Mouse (Mus musculus) kidney, adult 11 months (tissue): ENCODE data around the gene H2al1n.
"Not testable (repeated sequence)": the region's sequence is repeated elsewhere in the genome, so short reads cannot be mapped to it uniquely, and the experiment has no call there.

Experiments
- DNase-seq: peaks from one replicate; pipeline ENCODE4 v3.0.0; 2022

H2al1n gene

DNA sequence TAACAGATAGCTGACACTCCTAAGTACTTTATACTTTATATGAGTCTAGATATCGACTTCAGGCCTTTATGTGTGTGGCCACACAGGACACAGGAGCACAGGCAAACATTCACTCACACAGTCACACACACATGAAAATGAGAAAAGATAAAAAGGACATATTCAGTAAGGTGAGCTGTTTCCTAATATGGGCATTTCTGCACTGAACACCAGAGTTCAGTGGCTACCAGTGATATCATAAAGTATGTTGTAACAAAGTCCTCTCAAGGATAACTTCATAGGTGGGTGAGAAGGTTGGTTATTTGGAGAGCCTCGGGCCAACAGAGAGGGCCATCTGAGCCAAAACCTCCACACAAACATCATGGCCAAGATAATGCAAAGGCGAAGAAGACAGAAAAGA, at the start of gene H2al1n:
Gene H2al1n (plus strand): TSS at position 301 of the 400 bp plus-strand sequence.
- DNase-seq: not testable (repeated sequence)

DNA sequence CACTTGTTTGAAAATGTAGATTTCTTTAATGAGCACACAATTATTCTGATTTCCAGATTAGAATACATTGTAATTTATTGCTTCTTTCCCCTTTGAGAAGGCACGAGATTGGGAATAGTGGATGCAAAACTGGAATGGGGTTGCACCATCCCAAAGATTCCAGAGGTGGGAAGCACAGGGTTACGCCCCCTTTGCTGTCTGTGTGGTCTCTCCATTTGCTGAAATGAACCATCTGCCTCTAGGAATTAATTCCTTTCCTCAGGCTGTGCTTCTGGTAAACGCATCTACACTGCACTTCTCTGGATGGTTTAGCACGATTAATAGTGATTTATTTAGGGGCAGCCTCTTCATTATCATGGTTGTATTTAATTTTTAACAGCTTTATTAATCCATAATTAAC, 11.7 kb upstream of the H2al1n start:
- DNase-seq: no peak

DNA sequence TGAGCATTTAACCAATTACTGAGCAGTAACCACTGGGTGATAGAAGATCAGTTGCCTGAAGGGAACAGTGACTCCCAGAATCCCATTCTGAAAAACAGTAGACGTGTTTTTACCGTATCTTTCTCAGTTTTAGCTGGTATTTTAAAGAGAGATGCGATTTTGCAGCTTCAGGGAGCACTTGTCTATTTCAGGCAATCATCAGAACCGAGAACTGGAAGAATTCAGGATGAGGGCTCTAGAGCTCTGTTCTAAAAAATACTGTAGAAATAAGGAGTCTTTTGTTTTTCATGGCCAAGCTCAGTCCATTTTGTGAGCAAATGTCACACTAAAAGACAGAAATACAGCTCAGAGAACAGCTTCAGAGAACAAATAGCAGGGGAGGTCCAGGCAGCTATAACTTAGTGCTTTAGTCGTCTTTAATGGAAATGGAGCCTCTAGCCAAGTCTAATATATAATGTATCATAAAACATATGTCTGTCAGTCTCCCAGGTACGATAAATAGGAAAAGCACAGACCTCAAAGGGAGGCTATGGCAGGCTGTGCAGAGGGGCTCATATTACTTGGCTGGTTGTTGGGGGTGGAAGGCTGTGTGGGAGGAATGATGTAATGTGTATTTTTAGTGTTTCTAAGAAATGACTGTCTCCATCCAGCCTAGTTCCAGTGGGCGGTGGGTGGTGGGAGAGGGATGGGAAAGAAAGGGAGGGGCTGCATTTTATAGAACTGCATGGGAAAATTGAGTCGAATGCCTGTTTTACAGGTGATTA, 4.7 kb upstream of the H2al1n start:
- DNase-seq: no peak

DNA sequence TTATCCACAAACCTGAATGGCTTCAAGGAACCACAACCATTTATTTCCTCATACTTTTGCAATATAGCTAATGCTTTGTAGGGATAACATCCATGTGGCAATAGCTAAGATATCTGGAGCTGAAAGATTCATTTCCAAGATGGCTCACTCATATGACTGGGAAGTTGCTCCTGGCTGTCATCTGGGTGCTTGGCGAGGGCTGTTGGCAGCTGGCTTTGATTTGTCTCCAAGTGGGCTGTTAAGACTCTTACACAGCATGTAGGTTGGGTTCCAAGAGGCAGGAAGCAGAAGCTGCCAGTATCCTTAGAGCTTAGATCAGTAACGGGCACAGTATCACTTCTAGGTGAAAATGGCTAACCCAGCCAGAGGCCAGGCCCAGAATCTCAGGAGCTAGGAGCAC, 18.3 kb downstream of the H2al1n start:
- no peak for DNase-seq

DNA sequence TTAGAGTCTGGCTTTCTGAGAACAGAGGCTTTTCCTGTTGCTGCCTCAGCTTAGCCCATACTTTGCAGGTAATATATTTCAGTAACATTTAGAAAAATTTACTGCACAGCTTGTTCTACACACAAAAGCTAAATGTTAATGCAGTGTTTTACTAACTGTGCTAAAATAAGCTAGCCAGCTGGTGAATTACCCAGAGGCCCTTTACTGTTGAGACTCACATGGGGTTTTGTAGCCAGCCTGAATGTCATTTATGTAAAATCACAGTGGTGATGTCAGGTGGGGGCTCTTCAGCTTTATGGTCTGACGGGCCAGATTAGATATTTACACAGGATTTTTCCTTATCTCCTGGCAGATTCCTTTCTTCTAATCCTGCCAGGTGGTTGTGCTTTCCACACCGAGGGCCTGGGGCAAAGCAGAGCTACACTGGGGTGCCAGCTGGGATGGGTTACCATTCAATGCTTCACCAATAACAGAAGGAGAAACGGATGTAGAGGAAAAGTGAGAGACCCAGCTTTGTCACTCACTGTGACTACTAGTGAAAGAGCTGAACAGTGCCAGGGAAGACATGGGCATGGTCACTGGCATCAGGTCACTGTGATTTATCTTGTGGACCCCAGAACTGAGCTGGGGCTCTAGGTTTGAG, 48.8 kb downstream of the H2al1n start:
- DNase-seq: no peak
